Mouse (Mus musculus) layer of hippocampus, adult 2 months (tissue): ENCODE results near the gene Blvrb. TPM values are rescaled to one million over a fixed set of nuclear protein-coding genes. Genes with fewer than 3 reads are reported as not detected.
A peak's percentile ranks its signal among the peaks of the same experiment; 100 is the strongest.

Source experiments
- DNase-seq, 2 experiments: peaks; one replicate each; pipeline ENCODE4 v3.0.0; 2022; ENCODE audit warnings: low spot score in 2 of 2
- H3K27ac ChIP-seq: fragments of 200-600 bp; 2 replicates; pipeline ENCODE4 v1.8.1; 2022
- H3K4me3 ChIP-seq: fragments of 200-600 bp; 2 replicates; pipeline ENCODE4 v1.8.1; 2022; ENCODE audit warnings: mild to moderate bottlenecking
- CTCF ChIP-seq: fragments of 200-600 bp; conservative IDR thresholded peaks from 2 replicates; pipeline ENCODE4 v1.8.1; 2022; ENCODE audit warnings: antibody characterized with exemption, mild to moderate bottlenecking, moderate library complexity
- total RNA-seq, 2 experiments: library from RNA; stranded (reverse); gene quantifications; 2 replicates each; pipeline ENCODE4 v1.2.3; 2021

Gene Blvrb
- total RNA-seq, 2 experiments from 2014 or later = 17.5 to 18.1 TPM

DNA sequence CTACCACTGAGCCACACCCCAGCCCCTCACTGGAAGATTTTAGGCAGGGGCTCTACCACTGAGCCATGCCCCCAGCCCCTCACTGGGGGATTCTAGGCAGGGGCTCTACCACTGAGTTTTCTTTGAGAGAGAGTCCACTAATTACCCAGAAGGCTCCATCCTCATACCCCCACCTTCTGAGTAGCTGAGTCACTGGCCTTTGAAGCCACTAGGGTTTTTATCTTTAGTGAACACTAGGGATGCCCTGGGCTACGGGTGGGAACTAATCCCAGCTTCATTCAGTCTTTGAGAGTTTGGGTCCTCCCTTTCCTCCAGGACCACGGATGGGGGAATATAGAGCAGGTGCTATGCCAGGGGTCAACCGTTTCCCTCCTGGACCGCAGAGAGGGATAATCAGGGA, 10.8 kb downstream of the Blvrb start:
- DNase-seq = no peak
- H3K27ac ChIP-seq = no peak overlapping the region
- TF ChIP-seq CTCF = no peak
- no peak overlapping the region for H3K4me3 ChIP-seq

GRCm38 (mm10) chr7:27459640-27460039, 11.9 kb downstream of the Blvrb start:
- no peak overlapping the region for H3K27ac ChIP-seq
- no peak for TF ChIP-seq CTCF
- no peak overlapping the region for H3K4me3 ChIP-seq
- DNase-seq = no peak

DNA sequence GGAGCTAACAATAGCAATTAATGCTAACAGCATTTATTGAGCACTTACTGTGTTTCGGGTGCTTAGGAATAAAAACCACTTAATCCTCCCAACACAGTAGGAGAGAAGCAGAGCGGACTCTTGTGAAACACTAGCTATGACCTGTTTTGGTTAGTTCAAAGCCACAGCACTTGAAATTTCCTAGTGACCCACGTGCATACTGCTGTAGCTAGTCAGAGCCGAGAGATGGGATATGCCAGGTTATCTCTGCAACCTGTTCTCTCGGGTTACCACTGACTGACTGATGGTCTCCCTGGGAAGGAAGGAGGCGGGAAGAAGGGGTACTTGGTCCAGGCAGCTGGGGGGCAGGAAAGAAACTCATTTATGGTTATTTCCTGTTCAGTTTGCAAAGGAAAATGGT, 12.7 kb downstream of the Blvrb start:
- no peak for TF ChIP-seq CTCF
- Histone ChIP-seq H3K4me3 (no peak overlapping the region), H3K27ac (no peak overlapping the region)

DNA sequence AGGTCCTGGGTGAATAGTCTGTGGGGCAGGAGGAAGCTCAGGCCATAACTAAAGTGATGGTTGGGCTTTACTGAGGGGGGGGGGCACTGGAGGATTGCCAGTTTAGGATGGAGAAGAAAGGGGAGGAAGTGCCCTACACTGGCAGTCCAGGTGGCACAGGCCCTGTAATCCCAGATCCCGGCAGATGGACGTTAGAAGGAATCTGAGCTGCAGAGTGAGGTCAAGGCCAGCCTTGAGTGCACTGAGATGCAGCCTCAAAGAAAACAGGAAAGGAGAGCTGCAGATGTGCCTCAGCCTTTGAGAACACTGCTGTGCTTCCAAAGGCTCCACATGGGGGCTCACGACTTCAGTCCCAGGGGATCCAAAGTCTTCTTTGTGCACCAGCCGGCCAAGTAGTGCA, 19.9 kb downstream of the Blvrb start:
- Histone ChIP-seq H3K4me3 (no peak overlapping the region), H3K27ac (no peak overlapping the region)
- no peak for TF ChIP-seq CTCF
- DNase-seq = no peak

More for the DNA sequence above, 12.7 kb downstream of the Blvrb start:
- DNase-seq = no peak

DNA sequence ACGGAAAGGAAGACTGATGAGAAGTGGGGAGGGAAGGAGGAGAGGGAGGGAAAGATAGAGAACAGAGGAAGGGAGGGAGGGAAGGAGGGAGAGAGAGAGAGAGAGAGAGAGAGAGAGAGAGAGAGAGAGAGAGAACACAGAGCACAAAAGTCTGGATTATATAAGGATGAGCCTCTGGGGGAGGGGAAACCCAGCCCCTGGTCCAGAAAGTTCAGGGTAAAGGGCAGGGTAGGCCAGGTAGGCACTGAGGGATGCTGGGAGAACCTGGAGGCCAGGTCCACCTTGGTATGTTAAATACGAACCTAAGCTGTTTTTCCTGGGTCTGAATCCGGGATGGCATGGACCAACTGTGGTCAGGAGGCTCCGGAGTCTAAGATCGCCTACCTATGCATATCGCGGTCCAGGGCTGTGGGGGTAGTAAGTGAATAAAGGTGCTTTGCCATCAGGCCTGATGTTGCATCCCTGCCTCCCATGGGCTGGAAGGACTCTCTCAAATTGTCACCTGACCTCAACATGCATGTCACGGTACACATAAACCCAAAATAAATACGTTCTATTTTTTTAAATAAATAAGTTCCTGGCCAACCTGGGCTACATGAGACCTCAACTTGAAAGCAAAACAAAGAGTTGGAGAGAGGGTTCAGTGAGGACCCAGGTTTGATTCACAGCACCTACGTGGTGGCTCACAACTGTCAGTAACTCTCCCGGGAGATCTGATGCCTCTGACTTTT, 23.8 kb downstream of the Blvrb start:
- DNase-seq = no peak
- H3K4me3 ChIP-seq = no peak overlapping the region
- no peak overlapping the region for H3K27ac ChIP-seq
- TF ChIP-seq CTCF = no peak

- peak overlapping the region; percentile 88 for H3K27ac ChIP-seq
- no peak for DNase-seq
- peak overlapping the region; percentile 69 for H3K4me3 ChIP-seq
- TF ChIP-seq CTCF = no peak
These were observed 24.8 kb downstream of the Blvrb start for GRCm38 (mm10) chr7:27472596-27472995.

DNA sequence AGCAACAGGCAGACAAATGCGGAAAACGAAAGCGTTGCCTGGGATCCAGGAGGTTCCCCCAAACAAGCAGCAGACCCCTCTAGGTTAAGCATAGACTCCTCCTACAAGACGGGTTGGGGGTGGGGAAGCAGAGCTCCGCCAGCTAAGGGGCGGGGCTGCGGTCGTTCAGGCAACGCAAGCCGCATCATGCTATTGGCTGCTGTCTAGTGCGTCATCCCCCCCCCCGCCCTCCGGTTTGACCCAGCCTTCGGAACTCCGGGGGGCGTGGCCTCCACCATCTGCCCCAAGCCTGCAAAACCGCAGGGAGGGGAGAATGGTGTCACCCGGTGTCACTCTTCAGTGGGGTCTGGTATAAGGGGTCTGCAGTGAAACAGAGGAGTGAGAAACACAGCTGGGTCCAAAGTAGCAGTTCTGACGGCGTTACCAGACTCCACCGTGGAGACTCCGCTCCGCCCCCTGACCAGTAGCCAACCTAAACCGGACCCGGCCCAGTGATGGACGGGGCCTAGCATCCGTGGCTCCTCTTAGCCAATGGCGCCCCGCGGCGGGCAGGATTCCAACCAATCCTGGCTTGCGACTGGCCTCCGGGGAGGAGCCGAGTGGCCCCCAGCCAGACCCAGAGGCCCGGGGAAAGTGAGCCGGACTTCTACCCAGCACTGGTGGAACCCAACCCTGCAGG, 25.5 kb downstream of the Blvrb start, which contains the start of gene Sertad3:
Sertad3 (plus strand) TSS at position 613 of the 679 bp plus-strand sequence.
- Histone ChIP-seq H3K4me3 (peak within 1 kb of the TSS; percentile 69), H3K27ac (peak within 1 kb of the TSS; percentile 88)
- DNase-seq = peak; percentile 96 to 97
- TF ChIP-seq CTCF = no peak; the same call in 1 of the 2 replicates

DNA sequence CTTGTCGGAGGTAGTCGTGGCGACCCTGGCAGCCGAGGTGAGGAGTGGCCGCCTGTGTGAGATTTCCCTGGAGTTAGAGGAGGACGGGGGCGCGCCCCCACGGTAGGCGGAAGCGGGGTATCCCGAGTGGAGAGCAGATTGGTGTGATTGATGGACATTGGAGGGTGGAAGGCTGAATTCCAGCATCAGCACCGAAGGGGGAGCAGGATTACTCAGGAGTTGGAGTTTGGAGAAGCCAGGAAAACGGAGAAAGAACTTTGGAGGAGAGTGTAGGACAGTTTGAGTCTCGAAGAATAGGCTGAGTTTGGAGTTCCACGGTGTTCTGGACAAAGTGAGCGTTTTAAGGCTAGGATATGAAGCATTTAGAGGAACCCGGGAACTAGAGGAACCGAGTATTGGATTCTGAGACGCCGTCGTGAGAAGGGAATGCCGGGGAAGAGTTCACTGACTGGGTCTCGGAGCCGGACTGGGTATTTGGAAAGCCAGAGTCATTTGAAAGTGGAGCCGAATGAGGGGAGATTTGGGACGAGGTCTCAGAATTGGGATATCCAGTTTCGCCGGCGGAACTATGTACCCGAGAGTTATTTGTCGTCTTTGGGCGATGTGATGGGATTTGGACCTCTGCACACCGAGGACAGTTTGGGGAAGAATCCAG, 26.2 kb downstream of the Blvrb start:
- Histone ChIP-seq H3K4me3 (peak overlapping the region; percentile 69), H3K27ac (peak overlapping the region; percentile 88)
- TF ChIP-seq CTCF = 0 out of 2 replicates have a peak, but pooled peaks have one; percentile 1
- DNase-seq = no peak

DNA sequence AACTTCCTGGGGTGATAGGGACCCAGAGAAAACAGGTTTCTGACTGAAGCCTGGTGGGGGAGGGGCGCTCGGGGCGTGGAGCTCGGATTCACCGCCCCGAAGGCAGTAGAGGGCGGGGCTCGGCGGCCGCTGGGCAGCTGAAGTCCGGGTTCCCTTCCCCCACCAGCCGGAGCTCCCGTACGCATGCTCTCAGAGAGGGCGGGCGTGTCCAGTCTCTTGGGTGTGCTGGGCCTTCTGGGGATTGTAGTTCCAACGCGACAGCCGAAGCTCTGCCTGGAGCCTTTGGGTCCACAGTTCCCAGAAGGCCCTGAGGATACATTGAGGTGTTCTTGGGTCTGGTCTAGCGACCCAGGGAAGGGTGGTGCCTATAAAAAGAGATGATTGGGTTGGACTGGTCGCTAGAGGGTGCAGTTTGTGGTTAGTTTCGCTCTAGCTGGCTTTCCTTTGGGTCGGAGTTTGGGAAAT, 26.7 kb downstream of the Blvrb start:
- peak; percentile 93 to 98 for DNase-seq
- Histone ChIP-seq H3K4me3 (peak overlapping the region; percentile 69), H3K27ac (peak overlapping the region; percentile 88)
- TF ChIP-seq CTCF = peak; percentile 76

DNA sequence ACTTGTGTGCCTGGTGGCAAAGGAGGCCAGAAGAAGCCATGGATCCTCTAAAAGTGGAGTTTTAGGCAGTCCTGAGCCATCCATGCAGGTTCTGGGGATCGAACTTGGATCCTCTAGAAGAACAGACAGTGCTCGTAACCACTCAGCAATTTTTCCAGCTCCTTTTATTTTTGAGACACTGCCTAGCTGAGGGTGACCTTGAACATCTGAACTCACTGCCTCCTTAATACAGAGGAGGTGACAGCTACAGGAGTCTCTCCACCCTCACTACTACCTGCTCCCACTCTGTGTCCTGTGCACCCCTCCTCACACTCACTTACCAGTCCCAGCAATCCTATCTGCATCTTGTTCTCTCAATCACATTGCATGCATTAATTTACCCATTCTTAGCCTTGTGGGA, 27.8 kb downstream of the Blvrb start:
- DNase-seq = no peak
- no peak overlapping the region for H3K27ac ChIP-seq
- H3K4me3 ChIP-seq = no peak overlapping the region
- TF ChIP-seq CTCF = no peak

DNA sequence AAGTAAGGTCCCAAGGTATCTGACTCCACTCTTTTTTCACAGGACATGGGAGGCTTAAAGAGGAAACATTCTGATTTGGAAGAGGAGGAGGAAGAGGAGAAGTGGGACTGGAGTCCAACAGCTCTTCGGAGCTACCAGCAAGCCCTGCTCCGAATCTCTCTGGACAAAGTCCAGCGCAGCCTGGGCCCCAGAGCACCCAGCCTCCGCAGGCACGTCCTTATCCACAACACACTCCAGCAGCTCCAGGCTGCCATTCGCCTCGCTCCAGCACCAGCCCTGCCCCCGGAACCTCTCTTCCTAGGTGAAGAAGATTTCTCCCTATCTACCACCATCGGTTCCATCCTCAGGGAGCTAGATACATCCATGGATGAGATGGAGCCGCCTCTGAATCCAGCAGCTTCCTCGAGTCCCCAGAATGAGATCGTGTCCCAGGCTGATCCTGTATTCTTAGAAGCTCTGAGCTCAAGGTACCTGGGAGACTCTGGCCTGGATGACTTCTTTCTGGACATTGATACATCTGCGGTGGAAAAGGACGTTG, 28.4 kb downstream of the Blvrb start:
- DNase-seq = no peak
- Histone ChIP-seq H3K27ac (no peak overlapping the region), H3K4me3 (no peak overlapping the region)
- no peak for TF ChIP-seq CTCF

DNA sequence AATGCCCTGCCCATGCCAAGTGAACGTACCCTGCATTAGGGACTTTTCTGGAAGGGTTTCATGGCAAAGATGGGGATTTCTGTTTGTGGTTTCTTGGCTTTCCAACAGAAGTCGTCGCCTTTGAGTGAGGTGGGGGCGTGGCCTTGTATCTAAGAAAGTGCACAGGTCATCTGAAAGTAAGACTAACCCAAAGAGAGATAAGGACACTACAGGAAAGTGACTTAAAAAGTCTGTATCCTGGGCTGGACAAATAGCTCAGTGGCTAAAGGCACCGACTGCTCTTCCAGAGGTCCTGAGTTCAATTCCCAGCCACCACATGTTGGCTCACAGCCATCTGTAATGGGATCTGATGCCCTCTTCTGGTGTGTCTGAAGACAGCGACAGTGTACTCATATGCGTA, 30.8 kb downstream of the Blvrb start:
- no peak for DNase-seq
- H3K27ac ChIP-seq = no peak overlapping the region
- TF ChIP-seq CTCF = no peak; the same call in 1 of the 2 replicates
- no peak overlapping the region for H3K4me3 ChIP-seq

DNA sequence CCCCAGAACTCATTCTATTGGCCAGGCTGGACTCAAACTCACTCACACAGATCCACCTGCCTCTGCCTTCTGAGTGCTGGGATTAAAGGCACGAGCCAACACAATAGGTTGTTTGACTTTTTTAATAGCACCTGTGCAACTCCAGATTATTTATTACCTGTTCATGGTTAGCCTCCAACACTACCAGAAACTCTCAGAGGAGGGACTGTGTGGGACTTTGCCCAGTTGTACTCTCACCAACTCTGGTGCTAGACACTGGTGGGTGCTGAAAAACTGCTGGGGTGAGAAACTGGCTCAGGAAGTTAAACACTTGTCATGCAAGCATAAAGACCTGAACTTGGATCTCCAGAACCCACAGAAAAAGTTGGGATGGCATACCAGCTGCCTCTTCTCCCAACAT, 32.0 kb downstream of the Blvrb start:
- DNase-seq = no peak
- Histone ChIP-seq H3K4me3 (no peak overlapping the region), H3K27ac (no peak overlapping the region)
- TF ChIP-seq CTCF = no peak
